In genomic region chr5:96999601-97000000, GRCm38 (mm10) we compare ENCODE assay signal across 9 mouse cellular contexts. TPM values are rescaled to one million over a fixed set of nuclear protein-coding genes. Genes with fewer than 3 reads are reported as not detected.
DNase-seq lines count a peak whose midpoint lies in the region; ATAC-seq and TF ChIP-seq lines count a peak whose summit lies in the region.
"Had no signal": no experiment of that assay in that cellular context is flagged by ENCODE, and none has a peak within 500 bp of the region (broad histone marks: within the 10 kb centered on the region; RNA-seq: fewer than 3 reads in every experiment).

No protein-coding gene starts in this region.

- no peak for TF ChIP-seq CTCF in MEL (IDR thresholded peaks at IDR 0.05 in 2 of 3, conservative IDR thresholded peaks at IDR 0.05 in 1 of 3; ENCODE audit: control insufficient read depth in 1 of 3, insufficient read depth in 1 of 3, low read depth in 2 of 3, low read length in 3 of 3, poor library complexity in 1 of 3, severe bottlenecking in 1 of 3)

- no peaks in the 10 kb centered on the region for H3K27me3 ChIP-seq in heart, embryonic 15.5 days
- H3K27me3 ChIP-seq in MEL (ENCODE audit: control insufficient read depth in 1 of 2, insufficient read depth in 2 of 2, low read length in 2 of 2): no peaks in the 10 kb centered on the region
- no peaks in the 10 kb centered on the region for H3K27me3 ChIP-seq in hindbrain, embryonic 10.5 days (ENCODE audit: insufficient read depth, poor library complexity, severe bottlenecking)
- H3K27me3 ChIP-seq in liver, embryonic 16.5 days (ENCODE audit: control insufficient read depth, insufficient read depth, low read depth, low read length): no peaks in the 10 kb centered on the region

- intact Hi-C loops in heart, postnatal 10 days (cut with DNase I): loop anchor here (2.0 to 5.0 kb wide), 2 partner anchors 52 to 55 kb away; no protein-coding TSS in a partner anchor

- ATAC-seq in heart, embryonic 15.5 days (replicated peaks; ENCODE audit: insufficient number of reproducible peaks, insufficient read depth, low FRiP score, low read depth): no peak
- no peak for ATAC-seq in liver, embryonic 16.5 days (ENCODE audit: low read depth)

- TF ChIP-seq POLR2A in MEL (IDR thresholded peaks at IDR 0.05; ENCODE audit: control insufficient read depth in 1 of 2, insufficient read depth in 1 of 2, low read depth in 1 of 2, low read length in 2 of 2, poor library complexity in 1 of 2): no peak

- H3K4me2 ChIP-seq in heart, embryonic 15.5 days: peak overlapping the region; percentile 87
- peak overlapping the region; percentile 63 for H3K4me2 ChIP-seq in liver, embryonic 16.5 days (ENCODE audit: low read depth, low read length)

- 80% methylated on average over 7 of the region's 7 CpGs for WGBS in heart, embryonic 15.5 days
- WGBS in hindbrain, embryonic 10.5 days: 92% methylated on average over 7 of the region's 7 CpGs
- 44% methylated on average over 7 of the region's 7 CpGs for WGBS in liver, embryonic 16.5 days (ENCODE audit: insufficient replicate concordance)

- DNase-seq in heart, postnatal 10 days: no peak
- DNase-seq in MEL (ENCODE audit: low read depth, low spot score): peak; percentile 31
- no peak for DNase-seq in hindbrain, embryonic 10.5 days (ENCODE audit: low spot score)
- no peak for DNase-seq in frontal cortex, postnatal 36 days (ENCODE audit: low spot score in 2 of 2)
- no peak for DNase-seq in testis, postnatal 14 days (ENCODE audit: low spot score)
- DNase-seq in ovary, postnatal 10 days (ENCODE audit: low spot score): no peak
- DNase-seq: cerebellum, adult 2 months had no signal

- TF ChIP-seq RAD21 in MEL (IDR thresholded peaks at IDR 0.05; ENCODE audit: low read depth, low read length): no peak

- peaks cover 17% of the 10 kb centered on the region for H3K4me1 ChIP-seq in heart, embryonic 15.5 days (replicated peaks)
- peaks cover 5 to 33% of the 10 kb centered on the region in 2 experiments; a peak in 3 of 4 replicates for H3K4me1 ChIP-seq in MEL (ENCODE audit: control insufficient read depth in 1 of 2, insufficient read depth in 2 of 2, low read length in 2 of 2)
- peaks cover 36% of the 10 kb centered on the region for H3K4me1 ChIP-seq in hindbrain, embryonic 10.5 days (replicated peaks)
- peaks cover 56% of the 10 kb centered on the region for H3K4me1 ChIP-seq in liver, embryonic 16.5 days (ENCODE audit: control insufficient read depth, low read depth, low read length)

- H3K9ac ChIP-seq in heart, embryonic 15.5 days: no peak overlapping the region
- peak overlapping the region; percentile 89 for H3K9ac ChIP-seq in MEL (ENCODE audit: control insufficient read depth, low read depth, low read length, poor library complexity, severe bottlenecking)
- H3K9ac ChIP-seq in liver, embryonic 16.5 days (ENCODE audit: low read depth, low read length): peak overlapping the region; percentile 71

- H3K4me3 ChIP-seq in heart, embryonic 15.5 days: peak overlapping the region; percentile 27
- peak overlapping the region; percentile 45 to 90; a peak in 3 of 4 replicates for H3K4me3 ChIP-seq in MEL (ENCODE audit: control insufficient read depth in 1 of 2, insufficient read depth in 1 of 2, low read depth in 2 of 2, low read length in 2 of 2)
- peak overlapping the region; percentile 92; the same call in 1 of the 2 replicates for H3K4me3 ChIP-seq in hindbrain, embryonic 10.5 days
- peak overlapping the region; percentile 89 for H3K4me3 ChIP-seq in liver, embryonic 16.5 days (ENCODE audit: low read depth, low read length)

- no peaks in the 10 kb centered on the region for H3K9me3 ChIP-seq in heart, embryonic 15.5 days (replicated peaks)
- no peaks in the 10 kb centered on the region for H3K9me3 ChIP-seq in MEL (replicated peaks; ENCODE audit: insufficient read depth, low read length)
- H3K9me3 ChIP-seq in hindbrain, embryonic 10.5 days: no peaks in the 10 kb centered on the region
- H3K9me3 ChIP-seq in liver, embryonic 16.5 days (replicated peaks; ENCODE audit: control insufficient read depth, low read length): no peaks in the 10 kb centered on the region

- H3K36me3 ChIP-seq in heart, embryonic 15.5 days: no peaks in the 10 kb centered on the region
- H3K36me3 ChIP-seq in MEL (ENCODE audit: control insufficient read depth in 1 of 2, insufficient read depth in 2 of 2, low read length in 2 of 2): peaks cover 0 to 32% of the 10 kb centered on the region in 2 experiments; a peak in 2 of 4 replicates
- H3K36me3 ChIP-seq in hindbrain, embryonic 10.5 days: no peaks in the 10 kb centered on the region
- H3K36me3 ChIP-seq in liver, embryonic 16.5 days (ENCODE audit: control insufficient read depth, insufficient read depth): peaks cover 8% of the 10 kb centered on the region

- H3K27ac ChIP-seq in heart, embryonic 15.5 days: no peak overlapping the region
- peak overlapping the region; percentile 2; the same call in 1 of the 2 replicates for H3K27ac ChIP-seq in MEL (ENCODE audit: control insufficient read depth, low read depth, low read length)
- H3K27ac ChIP-seq in hindbrain, embryonic 10.5 days: no peak overlapping the region
- peak overlapping the region; percentile 62 for H3K27ac ChIP-seq in liver, embryonic 16.5 days (ENCODE audit: low read length)

- no peak for TF ChIP-seq EP300 in MEL (IDR thresholded peaks at IDR 0.05; ENCODE audit: low read depth in 1 of 2, low read length in 2 of 2)

- peaks cover 72% of the 10 kb centered on the region for H3K79me2 ChIP-seq in MEL (ENCODE audit: control insufficient read depth, insufficient read depth, low read length, poor library complexity)

TF ChIP-seq in MEL, 35 proteins besides CTCF, POLR2A, EP300 and RAD21:
- TF ChIP-seq MAFK (IDR thresholded peaks at IDR 0.05; ENCODE audit: borderline replicate concordance, low read depth, low read length): no peak
- no peak for TF ChIP-seq USF1 (IDR thresholded peaks at IDR 0.05; ENCODE audit: low read depth, low read length)
- TF ChIP-seq UBTF (IDR thresholded peaks at IDR 0.05; ENCODE audit: borderline replicate concordance, insufficient read depth, low read depth, low read length): no peak
- TF ChIP-seq ZNF384 (IDR thresholded peaks at IDR 0.05; ENCODE audit: low read depth, low read length): no peak
- no peak for TF ChIP-seq GABPA (IDR thresholded peaks at IDR 0.05; ENCODE audit: low read depth, low read length)
- no peak for TF ChIP-seq POLR2AphosphoS2 (IDR thresholded peaks at IDR 0.05; ENCODE audit: low read length)

RNA-seq across cellular contexts. Expression of gene Bmp2k, which starts 2.1 kb away (rescaled TPM):
- polyA plus RNA-seq in heart, embryonic 15.5 days (2015; fragmentation: Nextera tagmentation; extraction: Ambion mirVana): 7.1 and 8.1 TPM in 2 replicates
- 10 to 100 TPM; 16.2 to 16.6 TPM for total RNA-seq in heart, postnatal 10 days (2021)
- total RNA-seq in MEL (2012; rRNA removed): 10.8 and 11.2 TPM in 2 replicates
- polyA plus RNA-seq in MEL (2012; ENCODE audit: insufficient read depth in 1 of 2, insufficient read length in 2 of 2, low read depth in 1 of 2, low replicate concordance in 2 of 2, missing spikeins in 1 of 2): 10 to 100 TPM in 1 of 2 experiments, not detected in 1; 16.3 TPM
- polyA plus RNA-seq in hindbrain, embryonic 10.5 days (2016; fragmentation: Nextera tagmentation; extraction: Ambion mirVana): 10.1 and 10.2 TPM in 2 replicates
- polyA plus RNA-seq in liver, embryonic 16.5 days (2015; fragmentation: Nextera tagmentation; extraction: Ambion mirVana): 25.9 and 26.5 TPM in 2 replicates

Comparison
In these comparisons a context has a peak if more than half of its experiments do, and no peak if none do; other contexts are left out.
1. H3K27ac ChIP-seq: peak in MEL (single experiment) and liver, embryonic 16.5 days (single experiment); none in heart, embryonic 15.5 days (single experiment) and hindbrain, embryonic 10.5 days (single experiment).
2. H3K4me3 ChIP-seq: peak in every context shown above with its lines; median percentile 92 in hindbrain, embryonic 10.5 days; 89 in liver, embryonic 16.5 days; 68 in MEL; 27 in heart, embryonic 15.5 days.